9 mouse cellular contexts compared by ENCODE assay signal in genomic region chr2:103670276-103670680, GRCm38 (mm10).
A peak's percentile ranks its signal among the peaks of the same experiment; 100 is the strongest.
DNase-seq lines count a peak whose midpoint lies in the region; ATAC-seq lines count a peak whose summit lies in the region.
"Had no signal": no experiment of that assay in that cellular context is flagged by ENCODE, and none has a peak within 500 bp of the region (broad histone marks: within the 10 kb centered on the region; RNA-seq: fewer than 3 reads in every experiment).

No protein-coding gene starts in this region.

- no peak overlapping the region for H3K27ac ChIP-seq in intestine, embryonic 15.5 days
- H3K27ac ChIP-seq: liver, embryonic 15.5 days had no signal

- WGBS in intestine, embryonic 15.5 days, result 65% methylated on average over 3 of the region's 3 CpGs

- no peaks in the 10 kb centered on the region for H3K9me3 ChIP-seq in intestine, embryonic 15.5 days
- H3K9me3 ChIP-seq: liver, embryonic 15.5 days had no signal

- no peak overlapping the region for H3K4me3 ChIP-seq in intestine, embryonic 15.5 days (replicated peaks)
- H3K4me3 ChIP-seq: liver, embryonic 15.5 days had no signal

- intact Hi-C loops in gastrocnemius, postnatal 36 days (cut with DNase I), result no loop called here
- intact Hi-C loops in left cerebral cortex, postnatal 25 days (cut with DNase I), result no loop called here

- no peak overlapping the region for H3K9ac ChIP-seq in intestine, embryonic 15.5 days
- H3K9ac ChIP-seq: liver, embryonic 15.5 days had no signal

- H3K4me2 ChIP-seq in intestine, embryonic 15.5 days (replicated peaks), result no peak overlapping the region
- H3K4me2 ChIP-seq: liver, embryonic 15.5 days had no signal

- ATAC-seq in intestine, embryonic 15.5 days, result peak; percentile 35; the same call in 1 of the 2 replicates
- no peak for ATAC-seq in erythroid progenitor cell, adult 5-6 weeks (replicated peaks; ENCODE audit: low FRiP score, poor library complexity, severe bottlenecking)
- ATAC-seq in megakaryocyte progenitor cell, adult 5-6 weeks (replicated peaks; ENCODE audit: poor library complexity), result no peak

- DNase-seq in MN1 (ENCODE audit: low spot score), result peak; percentile 73
- peak; percentile 88 for DNase-seq in brain, adult 2 months (ENCODE audit: low read depth, low spot score)
- peak; percentile 64 to 65 for DNase-seq in gastrocnemius, postnatal 36 days
- peak; percentile 43 to 85 for DNase-seq in left cerebral cortex, postnatal 25 days (ENCODE audit: low spot score in 2 of 2)
- peak; percentile 54 for DNase-seq in ovary, postnatal 14 days (ENCODE audit: low spot score)

- no peaks in the 10 kb centered on the region for H3K27me3 ChIP-seq in intestine, embryonic 15.5 days (replicated peaks)
- H3K27me3 ChIP-seq: liver, embryonic 15.5 days had no signal

- no peaks in the 10 kb centered on the region for H3K36me3 ChIP-seq in intestine, embryonic 15.5 days
- H3K36me3 ChIP-seq: liver, embryonic 15.5 days had no signal

- H3K4me1 ChIP-seq in intestine, embryonic 15.5 days (replicated peaks), result peaks cover 10% of the 10 kb centered on the region
